ENCODE assay signal across 1 mouse cellular context in genomic region chr9:31211690-31212499, GRCm38 (mm10).
TF ChIP-seq lines count a peak whose summit lies in the region.

Gene Aplp2, minus strand, starts transcription at chr9:31211815.

TF ChIP-seq in CH12.LX, 34 proteins besides CTCF, POLR2A, EP300 and RAD21 (continued from another document):
- TF ChIP-seq UBTF (IDR thresholded peaks at IDR 0.05; ENCODE audit: low read depth, low read length): 0 out of 2 replicates have a peak, but pooled peaks have one; percentile 33
- peak; percentile 63 for TF ChIP-seq HCFC1 (IDR thresholded peaks at IDR 0.05; ENCODE audit: low read depth, low read length)
- no peak for TF ChIP-seq E2F4 (IDR thresholded peaks at IDR 0.05; ENCODE audit: insufficient replicate concordance, low read depth, low read length)
- no peak for TF ChIP-seq MYC (IDR thresholded peaks at IDR 0.05; ENCODE audit: low read depth, low read length)
- TF ChIP-seq JUN (IDR thresholded peaks at IDR 0.05; ENCODE audit: insufficient read depth, low read depth, low read length): no peak
- TF ChIP-seq TBP (conservative IDR thresholded peaks at IDR 0.05; ENCODE audit: low read depth, low read length): peak; percentile 97
- peak; percentile 83; the same call in 1 of the 2 replicates for TF ChIP-seq POLR2AphosphoS2 (IDR thresholded peaks at IDR 0.05; ENCODE audit: low read depth, low read length)
- no peak; the same call in 1 of the 2 replicates for TF ChIP-seq NRF1 (IDR thresholded peaks at IDR 0.05; ENCODE audit: low read depth, low read length)
- peak; percentile 27; the same call in 1 of the 2 replicates for TF ChIP-seq CHD2 (IDR thresholded peaks at IDR 0.05; ENCODE audit: low read length)
- no peak for TF ChIP-seq GABPA (IDR thresholded peaks at IDR 0.05; ENCODE audit: insufficient replicate concordance, low read depth, low read length)
